Mouse (Mus musculus) C2C12 (cell line): ENCODE measurements at regions not wholly inside any gene's neighbourhood (a gene's known extent, or its start where the extent isn't known, plus 50 kb on each side); places are given as distances from the start of the nearest gene placed in this dataset.

Experiments used
- H3K27me3 ChIP-seq: one replicate; pipeline ENCODE4 v1.6.1; 2011; ENCODE audit not compliant: control insufficient read depth, insufficient read depth, insufficient read length
- H3K36me3 ChIP-seq: one replicate; pipeline ENCODE4 v1.6.1; 2011; ENCODE audit not compliant: control insufficient read depth, insufficient read depth
- H3K4me3 ChIP-seq: one replicate; pipeline ENCODE4 v1.5.1; 2011; ENCODE audit warnings: mild to moderate bottlenecking, control low read depth; ENCODE audit not compliant: poor library complexity, insufficient read depth, severe bottlenecking
- H3K79me2 ChIP-seq: one replicate; pipeline ENCODE4 v1.6.1; 2011; ENCODE audit not compliant: control insufficient read depth, insufficient read depth
- H3K79me3 ChIP-seq: one replicate; pipeline ENCODE4 v1.6.1; 2011; ENCODE audit warnings: low read depth, control low read depth
- H3ac ChIP-seq: one replicate; pipeline ENCODE3; 2011; ENCODE audit warnings: low read depth; ENCODE audit not compliant: control insufficient read depth, insufficient read length
- CEBPB ChIP-seq: IDR thresholded peaks from one replicate; pipeline ENCODE4 v1.6.1; 2011; ENCODE audit warnings: low read depth, mild to moderate bottlenecking, control low read depth, moderate library complexity
- CTCF ChIP-seq: IDR thresholded peaks from one replicate; pipeline ENCODE4 v1.5.1; 2011; ENCODE audit not compliant: control insufficient read depth, insufficient read depth, insufficient read length
- FOSL1 ChIP-seq: IDR thresholded peaks from one replicate; pipeline ENCODE4 v1.8.0; 2011; ENCODE audit warnings: mild to moderate bottlenecking, low read length; ENCODE audit not compliant: poor library complexity, insufficient read depth, severe bottlenecking
- MAX ChIP-seq: IDR thresholded peaks from one replicate; pipeline ENCODE4 v1.6.1; 2011; ENCODE audit warnings: mild to moderate bottlenecking, control low read depth
- MYOD1 ChIP-seq: IDR thresholded peaks from one replicate; pipeline ENCODE4 v1.6.1; 2011; ENCODE audit warnings: low read depth; ENCODE audit not compliant: control insufficient read depth, insufficient read length
- MYOG ChIP-seq: IDR thresholded peaks from one replicate; pipeline ENCODE4 v1.6.1; 2011; ENCODE audit not compliant: control insufficient read depth, insufficient read length; ENCODE audit errors: extremely low read depth
- USF1 ChIP-seq: IDR thresholded peaks from one replicate; pipeline ENCODE4 v1.6.1; 2011; ENCODE audit warnings: low read depth, mild to moderate bottlenecking, control low read depth, moderate library complexity

GRCm38 (mm10) chr5:63331186-63331585, 317.7 kb upstream of the Nwd2 start:
- H3K79me3 ChIP-seq: no peaks in the 10 kb centered on the region
- no peak overlapping the region for H3ac ChIP-seq
- H3K4me3 ChIP-seq: no peak overlapping the region
- H3K27me3 ChIP-seq: no peaks in the 10 kb centered on the region
- H3K79me2 ChIP-seq: no peaks in the 10 kb centered on the region
- TF ChIP-seq MYOG (no peak), CEBPB (no peak), CTCF (no peak), MAX (no peak), USF1 (no peak), MYOD1 (no peak), FOSL1 (no peak)
- H3K36me3 ChIP-seq: no peaks in the 10 kb centered on the region

GRCm38 (mm10) chr5:63351108-63351507, 297.8 kb upstream of the Nwd2 start:
- H3K79me3 ChIP-seq: no peaks in the 10 kb centered on the region

GRCm38 (mm10) chr5:63391956-63392355, 256.9 kb upstream of the Nwd2 start:
- Histone ChIP-seq H3K79me2 (no peaks in the 10 kb centered on the region), H3K36me3 (no peaks in the 10 kb centered on the region), H3ac (no peak overlapping the region), H3K4me3 (no peak overlapping the region), H3K27me3 (no peaks in the 10 kb centered on the region), H3K79me3 (no peaks in the 10 kb centered on the region)
- no peak for TF ChIP-seq FOSL1
- no peak for TF ChIP-seq MYOD1
- no peak for TF ChIP-seq CEBPB
- no peak for TF ChIP-seq MYOG
- TF ChIP-seq MAX: no peak
- no peak for TF ChIP-seq USF1
- TF ChIP-seq CTCF: no peak

More at GRCm38 (mm10) chr5:63351108-63351507, 297.8 kb upstream of the Nwd2 start:
- Histone ChIP-seq H3K27me3 (no peaks in the 10 kb centered on the region), H3K79me2 (no peaks in the 10 kb centered on the region), H3K36me3 (no peaks in the 10 kb centered on the region), H3K4me3 (no peak overlapping the region), H3ac (no peak overlapping the region)
- no peak for TF ChIP-seq MAX
- TF ChIP-seq MYOD1: no peak
- TF ChIP-seq FOSL1: no peak

- H3ac ChIP-seq: no peak overlapping the region
- no peaks in the 10 kb centered on the region for H3K27me3 ChIP-seq
- H3K4me3 ChIP-seq: no peak overlapping the region
Measured at GRCm38 (mm10) chr5:63397963-63398362, 250.9 kb upstream of the Nwd2 start.

GRCm38 (mm10) chr5:63430167-63430566, 218.7 kb upstream of the Nwd2 start:
- TF ChIP-seq MAX (no peak), USF1 (no peak), CEBPB (no peak), CTCF (no peak), MYOG (no peak), MYOD1 (no peak), FOSL1 (no peak)
- H3K36me3 ChIP-seq: no peaks in the 10 kb centered on the region

More at GRCm38 (mm10) chr5:63397963-63398362, 250.9 kb upstream of the Nwd2 start:
- Histone ChIP-seq H3K79me3 (no peaks in the 10 kb centered on the region), H3K36me3 (no peaks in the 10 kb centered on the region), H3K79me2 (no peaks in the 10 kb centered on the region)
- TF ChIP-seq USF1 (no peak), MAX (no peak), FOSL1 (no peak), CEBPB (no peak), CTCF (no peak), MYOD1 (no peak), MYOG (no peak)

GRCm38 (mm10) chr5:63444407-63444806, 204.5 kb upstream of the Nwd2 start:
- no peaks in the 10 kb centered on the region for H3K36me3 ChIP-seq
- no peak for TF ChIP-seq FOSL1
- TF ChIP-seq CTCF: no peak
- no peak for TF ChIP-seq MAX
- TF ChIP-seq CEBPB: no peak
- no peak for TF ChIP-seq MYOD1
- no peak for TF ChIP-seq MYOG
- no peak for TF ChIP-seq USF1
- no peak overlapping the region for H3ac ChIP-seq
- H3K79me3 ChIP-seq: no peaks in the 10 kb centered on the region
- no peaks in the 10 kb centered on the region for H3K27me3 ChIP-seq
- no peak overlapping the region for H3K4me3 ChIP-seq
- no peaks in the 10 kb centered on the region for H3K79me2 ChIP-seq

More at GRCm38 (mm10) chr5:63430167-63430566, 218.7 kb upstream of the Nwd2 start:
- Histone ChIP-seq H3K4me3 (no peak overlapping the region), H3K79me3 (no peaks in the 10 kb centered on the region), H3K27me3 (no peaks in the 10 kb centered on the region), H3ac (no peak overlapping the region), H3K79me2 (no peaks in the 10 kb centered on the region)
